Mouse (Mus musculus) myocyte (in vitro differentiated cells): Measurements from ENCODE around the gene Nkain4.

ENCODE experiments used
- E2F4 ChIP-seq: IDR thresholded peaks from one replicate; pipeline ENCODE4 v1.6.1; 2011; ENCODE audit warnings: mild to moderate bottlenecking, control low read depth, moderate library complexity; ENCODE audit not compliant: insufficient read depth
- MYOD1 ChIP-seq, 3 experiments: IDR thresholded peaks; one replicate each; pipeline ENCODE4 v1.6.1; 2011; ENCODE audit warnings: control low read depth in 2 of 3, low read depth in 2 of 3, mild to moderate bottlenecking in 2 of 3, moderate library complexity in 1 of 3; ENCODE audit not compliant: insufficient read length in 2 of 3, control insufficient read depth in 1 of 3
- MYOG ChIP-seq, 3 experiments: IDR thresholded peaks; one replicate each; pipeline ENCODE4 v1.6.1; 2011; ENCODE audit warnings: control low read depth in 2 of 3, low read depth in 2 of 3, mild to moderate bottlenecking in 2 of 3; ENCODE audit not compliant: insufficient read length in 2 of 3, control insufficient read depth in 1 of 3, insufficient read depth in 1 of 3
- POLR2A ChIP-seq: IDR thresholded peaks from one replicate; pipeline ENCODE4 v1.6.1; 2011; ENCODE audit warnings: low read depth, mild to moderate bottlenecking, control low read depth, moderate library complexity; ENCODE audit not compliant: insufficient read length
- POLR2AphosphoS2 ChIP-seq: IDR thresholded peaks from one replicate; pipeline ENCODE4 v1.6.1; 2011; ENCODE audit warnings: low read depth, control low read depth; ENCODE audit not compliant: insufficient read length
- USF1 ChIP-seq: IDR thresholded peaks from one replicate; pipeline ENCODE4 v1.6.1; 2011; ENCODE audit warnings: low read depth, mild to moderate bottlenecking, control low read depth, moderate library complexity

GRCm38 (mm10) chr2:180915886-180916433, 38.5 kb downstream of the Nkain4 start:
- TF ChIP-seq USF1 (no peak), POLR2A (no peak), MYOD1 (IDR thresholded peaks at IDR 0.05; ENCODE audit: control insufficient read depth in 1 of 3, insufficient read length in 2 of 3, low read depth in 2 of 3) (no peak), MYOG (IDR thresholded peaks at IDR 0.05; ENCODE audit: control insufficient read depth in 1 of 3, insufficient read depth in 1 of 3, insufficient read length in 2 of 3, low read depth in 2 of 3) (no peak), E2F4 (no peak), POLR2AphosphoS2 (no peak)
